Mouse (Mus musculus) E14TG2a.4 (cell line): ENCODE data around the gene Smarcad1.

Experiments used
- CTCF ChIP-seq: conservative IDR thresholded peaks from 2 replicates; pipeline ENCODE4 v1.5.1; 2014; ENCODE audit warnings: low read length
- NANOG ChIP-seq: IDR thresholded peaks from 2 replicates; pipeline ENCODE4 v1.6.1; 2014; ENCODE audit warnings: borderline replicate concordance, low read length, mixed read lengths

DNA sequence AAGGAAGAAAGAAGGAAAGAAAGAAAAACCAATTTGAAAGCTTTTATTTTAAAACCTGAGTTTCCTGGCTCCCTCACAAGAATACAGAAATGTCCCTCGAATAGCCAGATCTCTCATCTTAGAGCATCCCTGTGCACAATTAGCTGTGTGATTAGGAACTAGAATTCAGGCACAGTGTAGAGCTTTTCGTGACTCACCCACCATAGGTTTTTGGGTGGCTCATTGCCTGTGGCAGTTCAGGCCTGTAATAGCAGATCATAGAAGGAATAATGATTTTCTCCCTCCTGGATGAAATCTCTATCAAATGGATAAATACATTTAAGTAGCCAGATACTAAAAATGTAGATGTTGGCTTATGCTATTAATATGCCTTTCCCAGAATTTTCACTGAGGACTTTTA is 6.9 kb upstream of the Smarcad1 start:
- TF ChIP-seq CTCF: no peak
- TF ChIP-seq NANOG: no peak
